Mouse (Mus musculus): Measurements from ENCODE around the gene Bckdha. TPM values are rescaled to one million over a fixed set of nuclear protein-coding genes. Genes with fewer than 3 reads are reported as not detected.

Gene Bckdha
- total and polyA plus RNA-seq, 2 experiments from 2014 or later = 55.9 to 57.1 TPM

DNA sequence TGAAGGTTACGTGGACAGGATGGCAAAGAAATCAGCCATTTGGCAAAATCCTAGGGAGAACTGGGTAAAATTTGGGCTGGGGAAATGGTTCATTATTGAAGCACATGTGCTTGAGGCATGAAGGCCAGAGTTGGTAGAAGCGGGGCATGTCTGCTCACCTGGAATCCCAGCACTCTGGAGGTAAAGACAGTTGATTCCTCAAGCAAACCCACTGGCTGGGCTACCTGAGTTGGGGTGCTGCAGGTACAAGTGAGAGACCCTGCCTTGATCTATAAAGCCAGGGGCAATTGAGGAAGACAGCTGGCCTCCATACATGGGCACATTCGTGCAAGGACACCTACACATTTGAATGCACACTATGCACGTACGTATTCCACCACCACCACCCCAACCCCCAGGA, 38.7 kb downstream of the Bckdha start:
- peak overlapping the region; percentile 57; the same call in 1 of the 2 replicates for H3K4me2 ChIP-seq (ENCODE audit: low read depth)
- H3K27me3 ChIP-seq (ENCODE audit: insufficient read depth, low read length) = no peaks in the 10 kb centered on the region
- ATAC-seq (no peak), DNase-seq (no peak)
- H3K4me1 ChIP-seq (ENCODE audit: insufficient read depth) = no peaks in the 10 kb centered on the region
- TF ChIP-seq CTCF (IDR thresholded peaks at IDR 0.05; ENCODE audit: low read depth) = no peak
- H3K9ac ChIP-seq = no peak overlapping the region
- 93% methylated on average over 5 of the region's 5 CpGs for WGBS
- peaks cover 25% of the 10 kb centered on the region for H3K36me3 ChIP-seq (ENCODE audit: insufficient read depth)
- no peak overlapping the region for H3K27ac ChIP-seq (ENCODE audit: low read depth, low read length)
- H3K4me3 ChIP-seq (ENCODE audit: low read depth, low read length) = no peak overlapping the region
- H3K9me3 ChIP-seq (ENCODE audit: low read length) = no peaks in the 10 kb centered on the region

DNA sequence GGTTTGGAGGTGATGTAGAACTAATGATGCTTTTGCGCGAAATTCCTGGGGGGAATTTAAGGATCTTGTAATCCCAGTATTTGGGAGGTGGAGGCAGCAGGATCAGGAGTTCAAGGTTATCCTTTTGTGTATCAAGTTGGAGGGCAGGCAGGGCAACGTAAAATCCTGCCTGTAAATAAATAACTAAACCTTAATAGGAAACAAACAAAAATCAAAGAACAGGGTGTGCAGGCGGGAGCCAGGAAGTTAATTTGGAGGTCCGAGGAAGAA, 39.1 kb downstream of the Bckdha start:
- Histone ChIP-seq H3K9me3 (ENCODE audit: low read length) (no peaks in the 10 kb centered on the region), H3K27ac (ENCODE audit: low read depth, low read length) (0 out of 2 replicates have a peak overlapping the region, but pooled peaks have one; percentile 9), H3K4me2 (ENCODE audit: low read depth) (peak overlapping the region; percentile 57), H3K4me3 (ENCODE audit: low read depth, low read length) (peak overlapping the region; percentile 57), H3K36me3 (ENCODE audit: insufficient read depth) (peaks cover 21% of the 10 kb centered on the region), H3K9ac (peak overlapping the region; percentile 48), H3K4me1 (ENCODE audit: insufficient read depth) (no peaks in the 10 kb centered on the region), H3K27me3 (ENCODE audit: insufficient read depth, low read length) (no peaks in the 10 kb centered on the region)
- no peak for DNase-seq
- no peak for ATAC-seq
- TF ChIP-seq CTCF (IDR thresholded peaks at IDR 0.05; ENCODE audit: low read depth) = no peak
- whole genome bisulfite sequencing = 25% methylated on average over 5 of the region's 5 CpGs

DNA sequence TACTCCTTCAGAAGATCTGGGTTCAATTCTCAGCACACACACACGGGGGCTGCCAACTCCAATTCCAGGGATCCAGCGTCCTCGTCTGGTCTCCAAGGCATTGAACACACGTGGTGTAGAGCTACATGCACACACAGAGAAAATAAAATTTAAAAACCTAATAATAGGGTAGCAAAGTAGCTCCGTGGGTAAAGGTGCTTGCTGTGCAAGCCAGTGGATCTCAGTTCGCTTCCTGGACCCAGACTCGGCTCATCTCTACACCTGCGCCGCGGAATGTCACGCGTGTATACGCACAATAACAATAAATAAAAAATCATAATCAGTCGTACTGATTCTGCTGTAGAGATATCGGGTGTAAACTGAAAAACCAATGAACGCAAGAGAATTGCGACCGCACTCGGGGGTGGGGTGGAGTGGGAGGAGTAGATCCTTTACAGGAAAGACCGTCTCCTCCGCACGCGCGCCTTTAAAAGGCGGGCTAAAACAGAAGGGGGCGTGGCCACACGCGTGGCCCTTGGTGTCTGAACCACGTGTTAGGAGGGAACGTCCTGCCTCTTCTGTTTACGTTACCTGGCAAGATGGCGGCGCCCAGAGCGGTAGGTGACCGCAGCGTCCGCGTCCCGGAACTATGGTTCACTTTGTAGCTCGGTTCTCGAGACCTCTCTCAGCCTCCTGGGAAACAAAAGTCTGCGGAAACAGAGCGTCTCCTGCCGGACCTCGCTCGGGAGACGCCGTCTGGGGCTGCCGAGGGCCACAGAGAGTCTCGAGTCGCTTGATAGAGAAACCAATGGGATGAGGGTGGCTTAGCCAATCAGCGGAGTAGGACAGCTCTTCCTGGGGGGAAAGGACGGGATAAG, 39.7 kb downstream of the Bckdha start, which contains the start of gene Dmac2:
Gene Dmac2, plus strand, starts transcription at position 550 of the 857 bp plus-strand sequence.
- WGBS = 2% methylated on average over 53 of the region's 53 CpGs
- Histone ChIP-seq H3K4me1 (ENCODE audit: insufficient read depth) (no peaks in the 10 kb centered on the region), H3K27ac (ENCODE audit: low read depth, low read length) (0 out of 2 replicates have a peak within 1 kb of the TSS, but pooled peaks have one; percentile 9), H3K4me2 (ENCODE audit: low read depth) (peak within 1 kb of the TSS; percentile 57), H3K9ac (peak within 1 kb of the TSS; percentile 48), H3K36me3 (ENCODE audit: insufficient read depth) (peaks cover 17% of the 10 kb centered on the region; the same call in 1 of the 2 replicates), H3K9me3 (ENCODE audit: low read length) (no peaks in the 10 kb centered on the region), H3K4me3 (ENCODE audit: low read depth, low read length) (peak within 1 kb of the TSS; percentile 57), H3K27me3 (ENCODE audit: insufficient read depth, low read length) (no peaks in the 10 kb centered on the region)
- peak; percentile 95 for DNase-seq
- ATAC-seq = peak; percentile 97
- no peak for TF ChIP-seq CTCF (IDR thresholded peaks at IDR 0.05; ENCODE audit: low read depth)

DNA sequence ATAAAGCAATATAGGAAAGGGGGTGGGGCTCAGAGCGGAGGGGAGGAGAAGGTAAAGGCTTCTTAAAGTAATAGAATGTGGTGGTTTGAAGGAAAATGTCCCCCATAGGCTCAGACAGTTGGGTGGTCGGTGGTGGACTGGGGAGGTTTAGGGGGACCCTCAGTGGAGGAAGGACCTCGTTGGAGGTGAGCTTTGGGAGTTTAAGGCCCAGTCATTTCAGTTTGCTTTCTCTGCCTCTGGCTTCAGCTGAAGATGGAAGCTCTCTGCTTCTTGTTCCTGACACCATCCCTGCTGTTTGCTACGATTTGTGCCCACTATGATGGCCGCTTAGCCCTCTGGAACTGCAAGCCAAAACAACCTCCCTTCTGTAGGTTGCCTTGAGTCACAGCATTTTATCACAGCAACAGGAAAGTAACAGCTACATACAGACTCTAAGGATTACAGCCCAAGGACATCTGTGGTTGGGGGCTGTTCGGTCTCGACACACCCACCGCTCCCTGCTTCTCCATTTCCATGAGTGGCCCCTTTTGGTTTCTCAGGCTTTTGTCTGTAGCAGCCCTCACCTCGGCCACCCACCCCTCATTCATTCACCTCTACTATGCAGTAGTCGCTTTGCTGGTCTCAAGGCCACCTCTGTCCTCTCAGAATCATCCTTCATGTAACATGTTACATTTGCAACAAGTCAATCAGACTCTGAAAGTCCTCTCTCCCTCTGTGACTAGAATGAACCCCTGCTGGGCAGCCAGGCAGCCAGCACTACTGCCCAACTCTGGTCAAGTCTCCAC, 41.2 kb downstream of the Bckdha start:
- DNase-seq (no peak), ATAC-seq (no peak)
- H3K4me1 ChIP-seq (ENCODE audit: insufficient read depth) = no peaks in the 10 kb centered on the region
- H3K27me3 ChIP-seq (ENCODE audit: insufficient read depth, low read length) = no peaks in the 10 kb centered on the region
- H3K27ac ChIP-seq (ENCODE audit: low read depth, low read length) = no peak overlapping the region
- no peak overlapping the region for H3K9ac ChIP-seq
- H3K36me3 ChIP-seq (ENCODE audit: insufficient read depth) = peaks cover 10% of the 10 kb centered on the region; the same call in 1 of the 2 replicates
- H3K4me3 ChIP-seq (ENCODE audit: low read depth, low read length) = no peak overlapping the region
- no peak for TF ChIP-seq CTCF (IDR thresholded peaks at IDR 0.05; ENCODE audit: low read depth)
- H3K4me2 ChIP-seq (ENCODE audit: low read depth) = no peak overlapping the region
- H3K9me3 ChIP-seq (ENCODE audit: low read length) = no peaks in the 10 kb centered on the region
- WGBS = 83% methylated on average over 10 of the region's 10 CpGs

DNA sequence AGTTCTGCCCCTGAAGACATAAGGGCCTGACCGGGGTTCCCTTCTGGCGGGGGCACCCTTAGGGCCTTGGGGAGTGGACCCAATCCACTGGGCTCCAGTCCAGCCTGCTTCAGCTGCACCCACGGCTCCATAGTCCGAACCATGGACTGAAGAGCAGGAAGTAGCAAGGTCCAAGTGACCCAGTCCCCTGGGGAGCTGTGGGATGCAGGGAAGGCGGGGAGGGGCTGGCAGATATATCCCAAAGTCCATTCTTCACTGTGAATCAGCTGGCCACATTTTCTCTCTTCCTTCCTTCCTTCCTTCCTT, 43.1 kb downstream of the Bckdha start, which contains the start of gene Erich4:
Gene Erich4, minus strand, starts transcription at position 187 of the 306 bp plus-strand sequence.
- H3K9me3 ChIP-seq (ENCODE audit: low read length) = no peaks in the 10 kb centered on the region
- WGBS = 80% methylated on average over 5 of the region's 5 CpGs
- no peak within 1 kb of the TSS for H3K4me3 ChIP-seq (ENCODE audit: low read depth, low read length)
- no peak within 1 kb of the TSS for H3K27ac ChIP-seq (ENCODE audit: low read depth, low read length)
- no peak for ATAC-seq
- TF ChIP-seq CTCF (IDR thresholded peaks at IDR 0.05; ENCODE audit: low read depth) = no peak
- no peaks in the 10 kb centered on the region for H3K27me3 ChIP-seq (ENCODE audit: insufficient read depth, low read length)
- no peak within 1 kb of the TSS for H3K9ac ChIP-seq
- no peak for DNase-seq
- H3K4me2 ChIP-seq (ENCODE audit: low read depth) = no peak within 1 kb of the TSS
- no peaks in the 10 kb centered on the region for H3K4me1 ChIP-seq (ENCODE audit: insufficient read depth)
- H3K36me3 ChIP-seq (ENCODE audit: insufficient read depth) = no peaks in the 10 kb centered on the region

DNA sequence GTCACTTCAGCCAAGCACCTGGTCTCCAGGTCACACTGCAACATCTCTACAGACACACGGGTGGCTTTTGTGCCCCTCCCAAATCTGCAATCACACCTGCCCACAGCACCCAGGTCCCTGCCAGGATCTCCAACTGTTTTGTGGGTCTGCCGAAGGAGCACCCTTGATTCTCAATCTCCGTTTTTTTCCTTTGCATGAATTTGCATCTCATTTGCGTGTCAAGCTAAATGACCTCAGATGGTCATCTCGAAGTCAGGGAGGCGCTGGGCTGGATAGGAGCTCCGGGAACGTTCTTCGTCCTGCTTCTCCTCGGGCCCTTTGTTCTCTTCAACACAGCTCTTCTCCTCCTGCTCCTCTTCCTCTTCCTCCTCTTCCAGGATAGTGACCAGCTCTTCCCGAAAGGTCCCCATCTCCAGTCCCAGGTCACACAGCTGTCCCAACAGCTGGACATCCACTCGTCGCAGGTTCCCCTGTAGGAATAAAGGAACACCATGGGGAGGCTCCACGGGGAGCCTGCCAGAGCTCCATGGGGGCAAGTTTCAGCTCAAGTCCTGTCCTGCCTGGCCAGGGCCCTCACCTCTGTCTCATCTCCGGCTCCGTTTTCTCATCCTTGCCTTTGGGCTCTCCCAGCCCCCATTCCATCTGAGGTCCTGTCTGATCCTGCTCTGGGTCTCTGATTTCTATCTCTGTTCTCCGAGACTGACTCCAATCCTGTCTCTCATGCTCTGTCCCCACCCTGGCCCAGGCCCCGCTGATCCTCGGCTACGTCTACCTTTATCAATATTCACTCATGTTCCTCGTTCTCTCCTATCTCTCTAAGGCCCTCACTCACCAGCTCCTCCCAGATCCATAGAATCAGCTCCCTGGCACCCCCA, 43.7 kb downstream of the Bckdha start:
- ATAC-seq (no peak), DNase-seq (no peak)
- Histone ChIP-seq H3K27me3 (ENCODE audit: insufficient read depth, low read length) (no peaks in the 10 kb centered on the region), H3K9me3 (ENCODE audit: low read length) (no peaks in the 10 kb centered on the region), H3K36me3 (ENCODE audit: insufficient read depth) (no peaks in the 10 kb centered on the region), H3K4me1 (ENCODE audit: insufficient read depth) (no peaks in the 10 kb centered on the region), H3K27ac (ENCODE audit: low read depth, low read length) (no peak overlapping the region), H3K4me2 (ENCODE audit: low read depth) (no peak overlapping the region), H3K9ac (no peak overlapping the region), H3K4me3 (ENCODE audit: low read depth, low read length) (no peak overlapping the region)
- 72% methylated on average over 21 of the region's 21 CpGs for WGBS
- TF ChIP-seq CTCF (IDR thresholded peaks at IDR 0.05; ENCODE audit: low read depth) = no peak
